23 mouse cellular contexts compared by ENCODE assay signal in genomic region chr4:149897661-149898260, GRCm38 (mm10). TPM values are rescaled to one million over a fixed set of nuclear protein-coding genes. Genes with fewer than 3 reads are reported as not detected.
DNase-seq lines count a peak whose midpoint lies in the region; ATAC-seq and TF ChIP-seq lines count a peak whose summit lies in the region.
"Had no signal": no experiment of that assay in that cellular context is flagged by ENCODE, and none has a peak within 500 bp of the region (broad histone marks: within the 10 kb centered on the region; RNA-seq: fewer than 3 reads in every experiment).

No protein-coding gene starts in this region.

- TF ChIP-seq CTCF in hindbrain, postnatal 0 days (IDR thresholded peaks at IDR 0.05; ENCODE audit: low read depth), result no peak
- no peak for TF ChIP-seq CTCF in stomach, postnatal 0 days (IDR thresholded peaks at IDR 0.05; ENCODE audit: low read depth)

- no peak for DNase-seq in forebrain, embryonic 10.5 days (ENCODE audit: extremely low spot score, low spot score)
- no peak for DNase-seq in forebrain, embryonic 14.5 days (ENCODE audit: low spot score)
- DNase-seq in hindbrain, embryonic 10.5 days (ENCODE audit: low spot score), result no peak
- DNase-seq in hindbrain, postnatal 0 days (ENCODE audit: low spot score), result no peak
- no peak for DNase-seq in ES-E14 (ENCODE audit: low read depth, low spot score)
- DNase-seq in limb, embryonic 10.5 days (ENCODE audit: low spot score), result no peak
- no peak for DNase-seq in spleen, postnatal 14 days (ENCODE audit: low spot score in 2 of 2)
- DNase-seq in stomach, postnatal 0 days (ENCODE audit: low spot score), result no peak
- DNase-seq: adrenal gland, adult 8-10 months; adrenal gland, postnatal 14 days; adrenal gland, postnatal 36 days; B cell, adult 2 months; cerebellum, adult 11-12 months; cerebellum, adult 2 months; cerebellum, adult 9-10 months; cerebellum, postnatal 10 days; cerebellum, postnatal 25 days had no signal

- 94% methylated on average over 13 of the region's 13 CpGs for WGBS in forebrain, embryonic 10.5 days
- WGBS in forebrain, embryonic 14.5 days, result 93% methylated on average over 13 of the region's 13 CpGs
- 93% methylated on average over 13 of the region's 13 CpGs for WGBS in hindbrain, embryonic 10.5 days
- WGBS in hindbrain, postnatal 0 days, result 89% methylated on average over 13 of the region's 13 CpGs
- WGBS in limb, embryonic 10.5 days, result 92% methylated on average over 13 of the region's 13 CpGs
- 85% methylated on average over 13 of the region's 13 CpGs for WGBS in stomach, postnatal 0 days

- H3K9me3 ChIP-seq in forebrain, embryonic 10.5 days, result no peaks in the 10 kb centered on the region
- H3K9me3 ChIP-seq in forebrain, embryonic 14.5 days (replicated peaks; ENCODE audit: control insufficient read depth, low read length), result no peaks in the 10 kb centered on the region
- H3K9me3 ChIP-seq in hindbrain, embryonic 10.5 days, result no peaks in the 10 kb centered on the region
- no peaks in the 10 kb centered on the region for H3K9me3 ChIP-seq in hindbrain, postnatal 0 days (ENCODE audit: low read length)
- H3K9me3 ChIP-seq in ES-E14 (ENCODE audit: control insufficient read depth, insufficient read depth, low read depth, low read length), result no peaks in the 10 kb centered on the region
- H3K9me3 ChIP-seq in limb, embryonic 10.5 days (replicated peaks), result no peaks in the 10 kb centered on the region
- no peaks in the 10 kb centered on the region for H3K9me3 ChIP-seq in stomach, postnatal 0 days (ENCODE audit: control insufficient read depth, low read length)
- H3K9me3 ChIP-seq: embryonic facial prominence, embryonic 13.5 days; embryonic facial prominence, embryonic 15.5 days; forebrain, embryonic 13.5 days had no signal

- H3K4me1 ChIP-seq in forebrain, embryonic 10.5 days, result peaks cover 44% of the 10 kb centered on the region
- H3K4me1 ChIP-seq in forebrain, embryonic 14.5 days (ENCODE audit: control insufficient read depth, insufficient read depth, low read length), result peaks cover 16% of the 10 kb centered on the region
- peaks cover 57% of the 10 kb centered on the region for H3K4me1 ChIP-seq in hindbrain, embryonic 10.5 days (replicated peaks)
- peaks cover 19% of the 10 kb centered on the region; the same call in 1 of the 2 replicates for H3K4me1 ChIP-seq in hindbrain, postnatal 0 days (ENCODE audit: insufficient read depth, low read length)
- H3K4me1 ChIP-seq in ES-E14 (ENCODE audit: control insufficient read depth in 2 of 2, insufficient read depth in 2 of 2, low read length in 2 of 2, poor library complexity in 1 of 2), result peaks cover 0 to 13% of the 10 kb centered on the region in 2 experiments; a peak in 2 of 4 replicates
- peaks cover 61% of the 10 kb centered on the region for H3K4me1 ChIP-seq in limb, embryonic 10.5 days
- H3K4me1 ChIP-seq in stomach, postnatal 0 days (replicated peaks; ENCODE audit: control insufficient read depth, insufficient read depth), result peaks cover 4% of the 10 kb centered on the region; the same call in 1 of the 2 replicates

- ATAC-seq in forebrain, embryonic 14.5 days, result no peak
- no peak for ATAC-seq in hindbrain, postnatal 0 days
- ATAC-seq in stomach, postnatal 0 days (ENCODE audit: low FRiP score, low TSS enrichment), result no peak
- ATAC-seq: CD4-positive, CD25-positive, alpha-beta regulatory T cell, adult 4 months; forebrain, embryonic 13.5 days; forebrain, embryonic 16.5 days had no signal

- H3K9ac ChIP-seq in forebrain, embryonic 14.5 days (ENCODE audit: low read length), result no peak overlapping the region
- H3K9ac ChIP-seq in hindbrain, postnatal 0 days (replicated peaks; ENCODE audit: low read length), result no peak overlapping the region
- peak overlapping the region; percentile 18; the same call in 1 of the 2 replicates for H3K9ac ChIP-seq in ES-E14 (ENCODE audit: insufficient read depth, low read depth, low read length, poor library complexity, severe bottlenecking)
- H3K9ac ChIP-seq in stomach, postnatal 0 days (ENCODE audit: low read length), result no peak overlapping the region
- H3K9ac ChIP-seq: embryonic facial prominence, embryonic 13.5 days; embryonic facial prominence, embryonic 15.5 days; forebrain, embryonic 13.5 days had no signal

- H3K36me3 ChIP-seq in forebrain, embryonic 10.5 days (replicated peaks), result peaks cover 9% of the 10 kb centered on the region
- H3K36me3 ChIP-seq in forebrain, embryonic 14.5 days (ENCODE audit: control insufficient read depth, insufficient read depth, low read length), result no peaks in the 10 kb centered on the region
- peaks cover 13% of the 10 kb centered on the region for H3K36me3 ChIP-seq in hindbrain, embryonic 10.5 days
- H3K36me3 ChIP-seq in hindbrain, postnatal 0 days (ENCODE audit: insufficient read depth, low read length), result no peaks in the 10 kb centered on the region
- no peaks in the 10 kb centered on the region for H3K36me3 ChIP-seq in ES-E14 (ENCODE audit: control insufficient read depth, insufficient read depth, low read length, poor library complexity, severe bottlenecking)
- peaks cover 44% of the 10 kb centered on the region for H3K36me3 ChIP-seq in limb, embryonic 10.5 days
- H3K36me3 ChIP-seq in stomach, postnatal 0 days (ENCODE audit: control insufficient read depth, insufficient read depth, low read length), result no peaks in the 10 kb centered on the region
- H3K36me3 ChIP-seq: embryonic facial prominence, embryonic 15.5 days had no signal

- peak overlapping the region; percentile 31; the same call in 1 of the 2 replicates for H3K27ac ChIP-seq in forebrain, embryonic 10.5 days
- no peak overlapping the region for H3K27ac ChIP-seq in forebrain, embryonic 14.5 days (ENCODE audit: low read depth, low read length)
- peak overlapping the region; percentile 40 for H3K27ac ChIP-seq in hindbrain, embryonic 10.5 days
- H3K27ac ChIP-seq in hindbrain, postnatal 0 days, result no peak overlapping the region
- 0 out of 2 replicates have a peak overlapping the region, but pooled peaks have one; percentile 29 for H3K27ac ChIP-seq in ES-E14 (ENCODE audit: insufficient read depth, low read depth, low read length, poor library complexity, severe bottlenecking)
- peak overlapping the region; percentile 71 for H3K27ac ChIP-seq in limb, embryonic 10.5 days
- no peak overlapping the region for H3K27ac ChIP-seq in stomach, postnatal 0 days (replicated peaks)
- H3K27ac ChIP-seq: embryonic facial prominence, embryonic 13.5 days; embryonic facial prominence, embryonic 15.5 days; forebrain, embryonic 13.5 days had no signal

- no peak for TF ChIP-seq EP300 in stomach, postnatal 0 days (optimal IDR thresholded peaks at IDR 0.05)

- no peak overlapping the region for H3K4me3 ChIP-seq in forebrain, embryonic 10.5 days
- no peak overlapping the region for H3K4me3 ChIP-seq in forebrain, embryonic 14.5 days (ENCODE audit: low read depth, low read length)
- H3K4me3 ChIP-seq in hindbrain, embryonic 10.5 days, result no peak overlapping the region
- H3K4me3 ChIP-seq in hindbrain, postnatal 0 days (ENCODE audit: low read length), result no peak overlapping the region
- H3K4me3 ChIP-seq in ES-E14 (ENCODE audit: insufficient read depth in 1 of 2, low read depth in 1 of 2, low read length in 2 of 2, poor library complexity in 1 of 2, severe bottlenecking in 1 of 2), result peak overlapping the region; percentile 34 to 41; a peak in 3 of 4 replicates
- H3K4me3 ChIP-seq in limb, embryonic 10.5 days, result no peak overlapping the region
- H3K4me3 ChIP-seq in stomach, postnatal 0 days (ENCODE audit: low read depth, low read length), result no peak overlapping the region
- H3K4me3 ChIP-seq: embryonic facial prominence, embryonic 13.5 days; embryonic facial prominence, embryonic 15.5 days; erythroblast, embryonic 14.5 days; forebrain, embryonic 13.5 days had no signal

- H3K27me3 ChIP-seq in forebrain, embryonic 10.5 days (ENCODE audit: poor library complexity, severe bottlenecking), result no peaks in the 10 kb centered on the region
- H3K27me3 ChIP-seq in forebrain, embryonic 14.5 days (replicated peaks; ENCODE audit: control insufficient read depth, insufficient read depth, low read length), result no peaks in the 10 kb centered on the region
- peaks cover 8% of the 10 kb centered on the region; the same call in 1 of the 2 replicates for H3K27me3 ChIP-seq in hindbrain, embryonic 10.5 days (ENCODE audit: insufficient read depth, poor library complexity, severe bottlenecking)
- H3K27me3 ChIP-seq in hindbrain, postnatal 0 days (ENCODE audit: insufficient read depth, low read length), result no peaks in the 10 kb centered on the region
- H3K27me3 ChIP-seq in limb, embryonic 10.5 days (ENCODE audit: low read depth, poor library complexity, severe bottlenecking), result no peaks in the 10 kb centered on the region
- H3K27me3 ChIP-seq in stomach, postnatal 0 days (ENCODE audit: control insufficient read depth, insufficient read depth, low read length), result no peaks in the 10 kb centered on the region
- H3K27me3 ChIP-seq: embryonic facial prominence, embryonic 13.5 days; embryonic facial prominence, embryonic 15.5 days; forebrain, embryonic 13.5 days had no signal

- H3K4me2 ChIP-seq in forebrain, embryonic 14.5 days (ENCODE audit: low read length), result no peak overlapping the region
- H3K4me2 ChIP-seq in hindbrain, postnatal 0 days (ENCODE audit: low read depth, low read length), result no peak overlapping the region
- no peak overlapping the region for H3K4me2 ChIP-seq in stomach, postnatal 0 days (replicated peaks; ENCODE audit: low read depth)
- H3K4me2 ChIP-seq: embryonic facial prominence, embryonic 13.5 days; embryonic facial prominence, embryonic 15.5 days; forebrain, embryonic 13.5 days had no signal

- in situ Hi-C loops in ES-E14 (cut with MboI; ENCODE audit: low sequenced_read_pairs in 2 of 2, unreplicated experiment in 2 of 2), result no loop called here

TF ChIP-seq in ES-E14, 5 proteins besides CTCF, POLR2A, EP300 and RAD21:
- no peak for TF ChIP-seq CHD2 (IDR thresholded peaks at IDR 0.05; ENCODE audit: low read depth, low read length)
- TF ChIP-seq ZNF384 (IDR thresholded peaks at IDR 0.05; ENCODE audit: low read depth, low read length), result no peak
- TF ChIP-seq ZC3H11A (IDR thresholded peaks at IDR 0.05; ENCODE audit: borderline replicate concordance, low read depth, low read length), result no peak
- no peak for TF ChIP-seq HCFC1 (IDR thresholded peaks at IDR 0.05; ENCODE audit: borderline replicate concordance, insufficient read depth, low read length)
- TF ChIP-seq MAFK (IDR thresholded peaks at IDR 0.05; ENCODE audit: insufficient read depth, low read depth, low read length), result no peak

RNA-seq across cellular contexts. Expression of gene Spsb1, which starts 57.1 kb away (rescaled TPM):
- 9.0 and 11.2 TPM in 2 replicates for polyA plus RNA-seq in forebrain, embryonic 10.5 days (2016; fragmentation: Nextera tagmentation; extraction: Ambion mirVana)
- 4.8 and 6.2 TPM in 2 replicates for polyA plus RNA-seq in forebrain, embryonic 14.5 days (2014; fragmentation: Nextera tagmentation; extraction: Ambion mirVana)
- 10.7 and 12.0 TPM in 2 replicates for polyA plus RNA-seq in hindbrain, embryonic 10.5 days (2016; fragmentation: Nextera tagmentation; extraction: Ambion mirVana)
- total RNA-seq in hindbrain, postnatal 0 days (2014; rRNA removed), result 13.7 and 18.4 TPM in 2 replicates
- 8.9 and 9.2 TPM in 2 replicates for polyA plus RNA-seq in hindbrain, postnatal 0 days (2015; fragmentation: Nextera tagmentation; extraction: Ambion mirVana)
- total RNA-seq in ES-E14 (2012; rRNA removed), result 11.2 and 12.0 TPM in 2 replicates
- polyA plus RNA-seq in limb, embryonic 10.5 days (2016; fragmentation: Nextera tagmentation; extraction: Ambion mirVana), result 13.7 and 18.8 TPM in 2 replicates
- 10.0 and 13.1 TPM in 2 replicates for polyA plus RNA-seq in stomach, postnatal 0 days (2015; fragmentation: Nextera tagmentation; extraction: Ambion mirVana)
- polyA plus RNA-seq: erythroblast, embryonic 14.5 days had no signal

Comparison
In these comparisons a context has a peak if more than half of its experiments do, and no peak if none do; other contexts are left out.
1. H3K27ac ChIP-seq: peak in forebrain, embryonic 10.5 days (single experiment), hindbrain, embryonic 10.5 days (single experiment), ES-E14 (single experiment) and limb, embryonic 10.5 days (single experiment); none in forebrain, embryonic 14.5 days (single experiment), hindbrain, postnatal 0 days (single experiment) and stomach, postnatal 0 days (single experiment).
2. H3K4me3 ChIP-seq: peak in ES-E14 (2 of 2); none in forebrain, embryonic 10.5 days (single experiment), forebrain, embryonic 14.5 days (single experiment), hindbrain, embryonic 10.5 days (single experiment), hindbrain, postnatal 0 days (single experiment), limb, embryonic 10.5 days (single experiment) and stomach, postnatal 0 days (single experiment).